Mouse (Mus musculus) thymus, adult 2 months (tissue): ENCODE measurements around the gene Zfp791. TPM values are rescaled to one million over a fixed set of nuclear protein-coding genes. Genes with fewer than 3 reads are reported as not detected.
A peak's percentile ranks its signal among the peaks of the same experiment; 100 is the strongest.

Source experiments
- DNase-seq: peaks from one replicate; pipeline ENCODE4 v3.0.0; 2021
- H3K27ac ChIP-seq: fragments of 200-500 bp; 2 replicates; pipeline ENCODE4 v1.5.1; 2012; ENCODE audit warnings: low read length, control low read depth; ENCODE audit not compliant: control insufficient read depth, insufficient read depth
- H3K27me3 ChIP-seq: fragments of 200-500 bp; 2 replicates; pipeline ENCODE4 v1.6.1; 2012; ENCODE audit warnings: mild to moderate bottlenecking, low read length, moderate library complexity, mixed read lengths; ENCODE audit not compliant: control insufficient read depth, insufficient read depth
- H3K36me3 ChIP-seq: fragments of 200-500 bp; 2 replicates; pipeline ENCODE4 v1.6.1; 2012; ENCODE audit warnings: mild to moderate bottlenecking, low read length, moderate library complexity; ENCODE audit not compliant: control insufficient read depth, insufficient read depth
- H3K4me1 ChIP-seq: fragments of 200-500 bp; replicated peaks from 2 replicates; pipeline ENCODE4 v1.6.1; 2012; ENCODE audit warnings: low read length; ENCODE audit not compliant: control insufficient read depth, insufficient read depth
- H3K4me3 ChIP-seq: fragments of 200-500 bp; 2 replicates; pipeline ENCODE4 v1.5.1; 2012; ENCODE audit warnings: mild to moderate bottlenecking, low read length, control low read depth, moderate library complexity; ENCODE audit not compliant: control insufficient read depth, insufficient read depth
- CTCF ChIP-seq: fragments of 200-500 bp; IDR thresholded peaks from 2 replicates; pipeline ENCODE4 v1.5.1; 2012; ENCODE audit warnings: mild to moderate bottlenecking, control low read depth, low read length, moderate library complexity, borderline replicate concordance; ENCODE audit not compliant: control insufficient read depth, poor library complexity, insufficient read depth; ENCODE audit errors: extremely low read depth
- POLR2A ChIP-seq: fragments of 200-500 bp; IDR thresholded peaks from 2 replicates; pipeline ENCODE4 v1.6.1; 2012; ENCODE audit warnings: mild to moderate bottlenecking, low read length, control low read depth, moderate library complexity; ENCODE audit not compliant: control insufficient read depth, poor library complexity, insufficient read depth; ENCODE audit errors: extremely low read depth
- WGBS: fragments of 180-500 bp; shearing (Covaris S2); methylation state at CpG from one replicate; pipeline ENCODE4 v1.1.7; 2018; 5-methylcytosine and 5-hydroxymethylcytosine counted together
- polyA plus RNA-seq: library from polyadenylated mRNA; depleted of rRNA; stranded (reverse); fragments of >200 nt; gene quantifications from 2 replicates; pipeline ENCODE4 v1.2.3, GENCODE M21; 2012; rRNA removed

Gene Zfp791
- polyA plus RNA-seq, 1 experiment, result 0.12 TPM

DNA sequence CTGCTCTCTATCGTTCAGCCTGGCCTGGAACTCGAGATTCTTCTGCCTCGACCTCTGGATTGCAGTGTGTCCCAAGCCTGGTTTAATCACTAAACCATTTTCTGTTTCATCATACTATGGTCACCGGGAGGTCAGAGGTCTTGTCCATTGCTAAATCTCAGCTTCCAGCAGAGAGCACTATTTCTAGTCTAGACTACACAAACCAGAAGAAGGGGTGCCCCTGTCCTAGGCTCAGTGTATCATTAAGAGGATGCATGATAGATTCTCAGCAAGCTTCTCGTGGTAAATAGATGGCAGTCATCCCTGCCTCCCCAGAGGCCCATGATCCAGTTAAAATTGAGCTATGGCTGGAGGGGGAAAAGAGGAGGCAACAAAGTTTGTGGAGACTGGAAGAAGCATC lies 51.9 kb downstream of the Zfp791 start:
- no peak overlapping the region; the same call in 1 of the 2 replicates for H3K4me3 ChIP-seq
- DNase-seq, result no peak
- 90% methylated on average over 5 of the region's 5 CpGs for WGBS
- no peak overlapping the region for H3K27ac ChIP-seq
- no peaks in the 10 kb centered on the region for H3K27me3 ChIP-seq
- H3K36me3 ChIP-seq, result peaks cover 13% of the 10 kb centered on the region; the same call in 1 of the 2 replicates
- peaks cover 10% of the 10 kb centered on the region for H3K4me1 ChIP-seq
- TF ChIP-seq POLR2A (no peak), CTCF (no peak)

DNA sequence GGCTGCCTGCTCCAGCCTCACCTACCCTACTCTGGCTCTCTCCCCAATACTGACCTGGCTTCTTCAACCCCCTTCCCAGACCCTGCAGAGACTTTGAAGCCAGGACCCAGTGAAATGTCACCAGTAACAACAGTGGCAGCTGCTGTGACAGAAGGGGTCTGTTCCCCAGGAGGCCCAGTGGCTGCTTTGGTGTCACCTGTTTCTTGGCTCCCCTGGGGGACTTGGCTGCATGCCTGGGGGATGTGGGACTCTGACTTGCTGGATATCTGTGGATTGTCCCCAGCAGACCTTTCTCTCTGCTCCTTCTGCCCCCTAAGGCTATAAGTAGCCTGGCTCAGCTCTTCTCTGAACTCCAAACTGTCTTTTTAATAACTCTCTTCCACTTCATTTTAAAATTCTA lies 54.9 kb downstream of the Zfp791 start, which contains the start of gene Gm5741:
Gene Gm5741 (minus strand): TSS at position 1 of the 400 bp plus-strand sequence.
- TF ChIP-seq CTCF (no peak), POLR2A (no peak)
- H3K4me3 ChIP-seq, result no peak within 1 kb of the TSS
- no peaks in the 10 kb centered on the region for H3K27me3 ChIP-seq
- DNase-seq, result no peak
- H3K27ac ChIP-seq, result no peak within 1 kb of the TSS
- peaks cover 10% of the 10 kb centered on the region for H3K4me1 ChIP-seq
- no peaks in the 10 kb centered on the region for H3K36me3 ChIP-seq

DNA sequence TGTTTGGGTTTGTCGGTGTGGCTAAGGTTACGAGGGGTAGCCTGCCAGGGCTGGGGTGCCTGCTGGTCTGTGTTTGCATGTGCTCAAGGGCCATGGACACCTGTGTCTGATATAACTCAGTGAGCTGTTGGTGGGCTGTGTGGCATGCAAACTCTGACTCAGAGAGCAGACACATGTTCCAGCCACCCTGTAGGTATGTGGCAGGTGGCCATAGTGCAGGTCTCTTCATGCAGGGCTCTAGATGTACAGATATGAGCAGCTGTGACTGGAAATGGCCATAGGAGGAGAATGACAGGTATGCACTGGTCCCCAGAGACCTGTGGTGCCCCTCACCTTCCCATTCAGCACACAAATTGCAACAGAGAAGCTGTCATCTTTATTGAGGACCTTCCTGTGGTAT lies 55.7 kb downstream of the Zfp791 start:
- no peak for TF ChIP-seq CTCF
- TF ChIP-seq POLR2A, result no peak
- Histone ChIP-seq H3K4me3 (no peak overlapping the region), H3K36me3 (no peaks in the 10 kb centered on the region), H3K27ac (no peak overlapping the region), H3K27me3 (no peaks in the 10 kb centered on the region), H3K4me1 (peaks cover 6% of the 10 kb centered on the region)
- 97% methylated on average over 2 of the region's 2 CpGs for WGBS
- no peak for DNase-seq

DNA sequence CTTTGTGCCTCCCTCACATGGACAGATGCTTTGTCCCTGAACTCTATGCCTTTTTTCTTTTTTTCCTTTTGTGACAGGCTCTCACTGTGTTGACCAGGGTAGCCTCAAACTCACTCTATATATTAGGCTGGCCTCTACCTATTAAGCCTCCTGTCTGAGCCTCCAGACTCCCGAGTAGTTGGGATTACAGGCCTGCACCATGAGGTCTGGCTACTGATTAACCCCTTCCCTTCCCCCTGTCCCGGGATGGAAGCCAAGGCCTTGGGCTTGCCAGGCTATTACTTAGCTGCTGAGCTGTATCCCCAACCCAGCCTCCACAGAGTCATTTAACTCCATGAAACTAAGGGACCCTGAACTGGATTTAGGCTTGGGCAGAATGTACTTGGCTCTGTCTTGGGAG lies 57.7 kb downstream of the Zfp791 start:
- no peaks in the 10 kb centered on the region for H3K36me3 ChIP-seq
- no peak for TF ChIP-seq POLR2A
- TF ChIP-seq CTCF, result no peak
- no peak overlapping the region for H3K27ac ChIP-seq
- WGBS, result 91% methylated on average over 2 of the region's 2 CpGs
- H3K27me3 ChIP-seq, result no peaks in the 10 kb centered on the region
- no peak overlapping the region for H3K4me3 ChIP-seq
- peaks cover 5% of the 10 kb centered on the region for H3K4me1 ChIP-seq
- no peak for DNase-seq

DNA sequence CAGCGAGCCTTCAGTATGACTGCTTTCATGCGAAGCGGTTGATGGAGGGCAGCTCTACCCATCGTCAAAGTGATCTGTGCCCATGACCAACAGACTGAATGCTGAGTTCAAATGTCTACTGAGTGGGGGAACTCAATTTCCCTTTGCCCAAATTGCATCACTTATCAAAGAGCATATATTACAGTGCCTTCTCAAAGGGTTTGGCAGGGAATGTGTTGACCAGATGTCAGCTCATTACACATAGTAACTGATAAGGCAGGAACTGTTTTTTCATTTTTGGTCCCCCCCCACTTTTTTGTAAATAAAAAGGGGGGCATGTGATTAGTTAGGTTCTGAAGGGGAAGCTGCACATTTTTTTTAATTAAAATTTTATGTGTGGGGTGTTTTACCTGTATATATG lies 60.3 kb downstream of the Zfp791 start:
- no peak overlapping the region for H3K27ac ChIP-seq
- 98% methylated on average over 4 of the region's 4 CpGs for WGBS
- DNase-seq, result no peak
- TF ChIP-seq POLR2A, result no peak
- TF ChIP-seq CTCF, result no peak
- no peaks in the 10 kb centered on the region for H3K27me3 ChIP-seq
- H3K4me3 ChIP-seq, result no peak overlapping the region
- peaks cover 6% of the 10 kb centered on the region for H3K4me1 ChIP-seq
- no peaks in the 10 kb centered on the region for H3K36me3 ChIP-seq

DNA sequence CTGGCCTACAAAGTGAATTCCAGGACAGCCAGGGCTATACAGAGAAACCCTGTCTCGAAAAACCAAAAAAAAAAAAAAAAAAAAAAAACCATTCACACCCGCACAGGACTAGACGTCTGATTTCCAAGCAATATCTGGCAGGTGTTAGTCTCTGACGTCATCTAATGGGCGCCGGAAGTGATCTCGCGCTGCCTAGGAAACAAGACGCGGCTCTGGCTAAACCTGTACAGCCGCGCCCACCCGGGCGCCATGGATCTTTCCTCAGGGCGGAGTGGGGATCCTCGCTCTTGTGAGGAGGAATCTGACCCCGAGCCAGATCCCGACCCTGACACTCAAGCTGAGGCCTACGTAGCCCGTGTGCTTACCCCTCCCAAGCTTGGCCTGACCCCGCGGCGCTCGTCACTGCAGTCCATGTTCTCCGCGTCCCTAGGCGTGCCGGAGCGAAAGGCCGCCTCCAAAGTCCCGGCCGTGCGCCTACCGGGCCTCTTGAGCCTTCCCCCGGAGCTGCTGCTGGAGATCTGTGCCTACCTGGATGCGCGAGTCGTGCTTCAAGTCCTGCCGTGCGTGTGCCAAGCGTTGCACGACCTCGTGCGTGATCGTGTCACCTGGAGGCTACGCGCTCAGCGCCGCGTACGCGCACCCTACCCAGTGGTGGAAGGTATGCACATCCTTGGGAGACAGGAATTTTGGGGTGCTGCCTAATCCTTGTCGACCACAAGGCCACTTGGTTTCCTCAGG lies 62.8 kb downstream of the Zfp791 start, which contains the start of gene Fbxw9:
Gene Fbxw9 (plus strand): TSS at position 177 of the 738 bp plus-strand sequence.
- H3K27me3 ChIP-seq, result no peaks in the 10 kb centered on the region
- under 1% methylated on average over 53 of the region's 53 CpGs for WGBS
- peak; percentile 86 for DNase-seq

More for the DNA sequence above, 62.8 kb downstream of the Zfp791 start, which contains the start of gene Fbxw9:
- TF ChIP-seq POLR2A (no peak), CTCF (no peak)
- Histone ChIP-seq H3K36me3 (peaks cover 5% of the 10 kb centered on the region), H3K4me1 (peaks cover 6% of the 10 kb centered on the region), H3K27ac (no peak within 1 kb of the TSS), H3K4me3 (peak within 1 kb of the TSS; percentile 81)

Other genes with a start within 250 kb of the Zfp791 start
- gene Gcdh, start 229.2 kb downstream of the Zfp791 start, polyA plus RNA-seq, result 78.7 and 85.2 TPM in 2 replicates
- gene Klf1, start 221.2 kb downstream of the Zfp791 start, polyA plus RNA-seq, result 0.13 and 0.23 TPM in 2 replicates
- 16.4 and 23.8 TPM in 2 replicates for gene Dnase2a, start 214.5 kb downstream of the Zfp791 start, polyA plus RNA-seq
- 0.35 and 0.36 TPM in 2 replicates for gene Mast1, start 185.7 kb downstream of the Zfp791 start, polyA plus RNA-seq
- gene Rtbdn, start 176.1 kb downstream of the Zfp791 start, polyA plus RNA-seq, result 0.13 and 0.17 TPM in 2 replicates
- 4.3 TPM in 1 of 2 replicates, not detected in the other for gene Gm49661, start 153.7 kb downstream of the Zfp791 start, polyA plus RNA-seq
- 162 and 183 TPM in 2 replicates for gene Prdx2, start 153.5 kb downstream of the Zfp791 start, polyA plus RNA-seq
- gene Rnaseh2a, start 153.3 kb downstream of the Zfp791 start, polyA plus RNA-seq, result 69.4 and 76.1 TPM in 2 replicates
- gene Junb, start 144.4 kb downstream of the Zfp791 start, polyA plus RNA-seq, result 125 and 128 TPM in 2 replicates
- gene Hook2, start 132.5 kb downstream of the Zfp791 start, polyA plus RNA-seq, result 7.2 and 7.4 TPM in 2 replicates
- 0.66 and 0.67 TPM in 2 replicates for gene Best2, start 108.6 kb downstream of the Zfp791 start, polyA plus RNA-seq
- 139 and 152 TPM in 2 replicates for gene Asna1, start 97.8 kb downstream of the Zfp791 start, polyA plus RNA-seq
- gene Trir, start 96.3 kb downstream of the Zfp791 start, polyA plus RNA-seq, result 172 and 173 TPM in 2 replicates
- 138 and 144 TPM in 2 replicates for gene Tnpo2, start 86.2 kb downstream of the Zfp791 start, polyA plus RNA-seq
- 25.0 and 29.3 TPM in 2 replicates for gene Fbxw9, start 63.0 kb downstream of the Zfp791 start, polyA plus RNA-seq
- gene Gm5741, start 55.1 kb downstream of the Zfp791 start, polyA plus RNA-seq, result 1.4 TPM in 1 of 2 replicates, not detected in the other
- 105 TPM in 2 replicates for gene Dhps, start 51.3 kb downstream of the Zfp791 start, polyA plus RNA-seq
- 123 and 141 TPM in 2 replicates for gene Wdr83os, start 42.4 kb downstream of the Zfp791 start, polyA plus RNA-seq
- 51.9 and 56.3 TPM in 2 replicates for gene Wdr83, start 41.8 kb downstream of the Zfp791 start, polyA plus RNA-seq
- gene Man2b1, start 39.8 kb downstream of the Zfp791 start, polyA plus RNA-seq, result 191 and 210 TPM in 2 replicates
- not detected in 2 replicates for gene Cks1brt, start 28.8 kb upstream of the Zfp791 start, polyA plus RNA-seq
- not detected in 2 replicates for gene Olfr371, start 102.9 kb upstream of the Zfp791 start, polyA plus RNA-seq
- 29.0 and 32.1 TPM in 2 replicates for gene Orc6, start 176.5 kb upstream of the Zfp791 start, polyA plus RNA-seq
- 14.1 and 15.7 TPM in 2 replicates for gene Vps35, start 176.7 kb upstream of the Zfp791 start, polyA plus RNA-seq